Mouse (Mus musculus) midbrain, embryonic 16.5 days (tissue): ENCODE data around the gene Zfand3. TPM values are rescaled to one million over a fixed set of nuclear protein-coding genes. Genes with fewer than 3 reads are reported as not detected.

Source experiments
- ATAC-seq: fragments of 200-750 bp; cut with Nextera tagmentation; 2 replicates; pipeline ENCODE4 v1.8.0; 2017; ENCODE audit warnings: moderate TSS enrichment
- H3K27ac ChIP-seq: fragments of 300-500 bp; sonication (generic); 2 replicates; pipeline ENCODE4 v1.5.1; 2014; ENCODE audit warnings: mild to moderate bottlenecking, low read length, mixed read lengths
- H3K27me3 ChIP-seq: fragments of 300-500 bp; sonication (generic); 2 replicates; pipeline ENCODE4 v1.6.1; 2014; ENCODE audit warnings: low read depth, low read length, mixed read lengths; ENCODE audit not compliant: control insufficient read depth, insufficient read depth
- H3K36me3 ChIP-seq: fragments of 300-500 bp; sonication (generic); 2 replicates; pipeline ENCODE4 v1.6.1; 2014; ENCODE audit warnings: mild to moderate bottlenecking, low read length, moderate library complexity, mixed read lengths; ENCODE audit not compliant: control insufficient read depth, insufficient read depth
- H3K4me1 ChIP-seq: fragments of 300-500 bp; sonication (generic); 2 replicates; pipeline ENCODE4 v1.6.1; 2014; ENCODE audit warnings: mild to moderate bottlenecking, low read length, mixed read lengths; ENCODE audit not compliant: control insufficient read depth, insufficient read depth
- H3K4me2 ChIP-seq: fragments of 300-500 bp; sonication (generic); 2 replicates; pipeline ENCODE4 v1.6.1; 2014; ENCODE audit warnings: mild to moderate bottlenecking, low read length, mixed read lengths
- H3K4me3 ChIP-seq: fragments of 300-500 bp; sonication (generic); 2 replicates; pipeline ENCODE4 v1.5.1; 2014; ENCODE audit warnings: low read depth, mild to moderate bottlenecking, low read length, moderate library complexity, mixed read lengths
- H3K9ac ChIP-seq: fragments of 300-500 bp; sonication (generic); 2 replicates; pipeline ENCODE4 v1.6.1; 2014; ENCODE audit warnings: low read depth, low read length, mixed read lengths
- H3K9me3 ChIP-seq: fragments of 300-500 bp; sonication (generic); replicated peaks from 2 replicates; pipeline ENCODE4 v1.6.1; 2014; ENCODE audit warnings: mild to moderate bottlenecking, low read length, mixed read lengths; ENCODE audit not compliant: control insufficient read depth, poor library complexity, severe bottlenecking
- WGBS: fragments of 180-500 bp; shearing (Covaris S2); extraction: QIAGEN DNeasy Blood & Tissue Kit; methylation state at CpG from one replicate; pipeline ENCODE4 v1.1.7; 2014; 5-methylcytosine and 5-hydroxymethylcytosine counted together
- polyA plus RNA-seq: library from polyadenylated mRNA; unstranded; fragments of >200 nt; fragmentation: Nextera tagmentation; extraction: Ambion mirVana; gene quantifications from 2 replicates; pipeline ENCODE4 v1.2.1, GENCODE M21; 2015

Zfand3 gene
- polyA plus RNA-seq, 1 experiment from 2014 or later = 48.7 TPM

GRCm38 (mm10) chr17:30114761-30115160 is 110.2 kb downstream of the Zfand3 start:
- no peak overlapping the region for H3K4me2 ChIP-seq
- peaks cover 24% of the 10 kb centered on the region for H3K4me1 ChIP-seq
- H3K9me3 ChIP-seq = no peaks in the 10 kb centered on the region
- no peak overlapping the region for H3K27ac ChIP-seq
- no peak overlapping the region for H3K4me3 ChIP-seq
- 84% methylated on average over 3 of the region's 3 CpGs for WGBS
- no peak for ATAC-seq
- H3K27me3 ChIP-seq = no peaks in the 10 kb centered on the region
- no peaks in the 10 kb centered on the region for H3K36me3 ChIP-seq
- no peak overlapping the region for H3K9ac ChIP-seq

GRCm38 (mm10) chr17:30116226-30116625 is 111.7 kb downstream of the Zfand3 start:
- Histone ChIP-seq H3K27me3 (no peaks in the 10 kb centered on the region), H3K36me3 (no peaks in the 10 kb centered on the region), H3K27ac (no peak overlapping the region), H3K4me1 (peaks cover 13% of the 10 kb centered on the region), H3K4me2 (no peak overlapping the region), H3K4me3 (no peak overlapping the region), H3K9me3 (no peaks in the 10 kb centered on the region), H3K9ac (no peak overlapping the region)
- WGBS = 79% methylated on average over 5 of the region's 5 CpGs
- peak; percentile 54; the same call in 1 of the 2 replicates for ATAC-seq

- Histone ChIP-seq H3K4me1 (peaks cover 10% of the 10 kb centered on the region), H3K4me2 (no peak overlapping the region), H3K9ac (no peak overlapping the region), H3K36me3 (no peaks in the 10 kb centered on the region), H3K27ac (no peak overlapping the region), H3K27me3 (no peaks in the 10 kb centered on the region), H3K4me3 (no peak overlapping the region), H3K9me3 (no peaks in the 10 kb centered on the region)
- no peak for ATAC-seq
- WGBS = 66% methylated on average over 5 of the region's 5 CpGs
Observed at GRCm38 (mm10) chr17:30118036-30118435, 113.5 kb downstream of the Zfand3 start.

GRCm38 (mm10) chr17:30122278-30122677 is 117.7 kb downstream of the Zfand3 start:
- Histone ChIP-seq H3K4me2 (no peak overlapping the region), H3K4me1 (peaks cover 7% of the 10 kb centered on the region), H3K4me3 (no peak overlapping the region), H3K36me3 (no peaks in the 10 kb centered on the region), H3K27me3 (no peaks in the 10 kb centered on the region), H3K27ac (no peak overlapping the region), H3K9ac (no peak overlapping the region), H3K9me3 (no peaks in the 10 kb centered on the region)
- ATAC-seq = no peak
- 89% methylated on average over 3 of the region's 3 CpGs for whole genome bisulfite sequencing

GRCm38 (mm10) chr17:30128456-30128855 is 123.9 kb downstream of the Zfand3 start:
- H3K9me3 ChIP-seq = no peaks in the 10 kb centered on the region
- H3K36me3 ChIP-seq = no peaks in the 10 kb centered on the region
- no peak overlapping the region for H3K9ac ChIP-seq
- H3K27me3 ChIP-seq = no peaks in the 10 kb centered on the region
- no peak overlapping the region for H3K27ac ChIP-seq
- no peak for ATAC-seq
- H3K4me1 ChIP-seq = peaks cover 22% of the 10 kb centered on the region
- no peak overlapping the region for H3K4me2 ChIP-seq
- no peak overlapping the region for H3K4me3 ChIP-seq
- WGBS = 63% methylated on average over 6 of the region's 6 CpGs

GRCm38 (mm10) chr17:30129220-30129619 is 124.7 kb downstream of the Zfand3 start:
- 56% methylated on average over 7 of the region's 7 CpGs for WGBS
- no peaks in the 10 kb centered on the region for H3K27me3 ChIP-seq
- H3K36me3 ChIP-seq = no peaks in the 10 kb centered on the region
- no peak for ATAC-seq
- H3K9ac ChIP-seq = no peak overlapping the region
- H3K27ac ChIP-seq = no peak overlapping the region
- H3K9me3 ChIP-seq = no peaks in the 10 kb centered on the region
- no peak overlapping the region for H3K4me3 ChIP-seq
- H3K4me1 ChIP-seq = peaks cover 22% of the 10 kb centered on the region
- H3K4me2 ChIP-seq = no peak overlapping the region

- Histone ChIP-seq H3K36me3 (no peaks in the 10 kb centered on the region), H3K27me3 (no peaks in the 10 kb centered on the region), H3K9ac (no peak overlapping the region), H3K27ac (no peak overlapping the region), H3K4me3 (no peak overlapping the region), H3K9me3 (no peaks in the 10 kb centered on the region), H3K4me1 (peaks cover 22% of the 10 kb centered on the region), H3K4me2 (no peak overlapping the region)
- WGBS = 70% methylated on average over 4 of the region's 4 CpGs
- no peak for ATAC-seq
Observed at GRCm38 (mm10) chr17:30130326-30130725, 125.8 kb downstream of the Zfand3 start.

- no peaks in the 10 kb centered on the region for H3K9me3 ChIP-seq
- H3K36me3 ChIP-seq = no peaks in the 10 kb centered on the region
- no peak overlapping the region for H3K9ac ChIP-seq
- no peak for ATAC-seq
- H3K4me3 ChIP-seq = no peak overlapping the region
- H3K27me3 ChIP-seq = no peaks in the 10 kb centered on the region
- H3K27ac ChIP-seq = no peak overlapping the region
- no peak overlapping the region for H3K4me2 ChIP-seq
- peaks cover 19% of the 10 kb centered on the region for H3K4me1 ChIP-seq
- WGBS = 88% methylated on average over 12 of the region's 12 CpGs
Observed at GRCm38 (mm10) chr17:30133641-30134040, 129.1 kb downstream of the Zfand3 start.

- no peaks in the 10 kb centered on the region for H3K9me3 ChIP-seq
- WGBS = 78% methylated on average over 10 of the region's 10 CpGs
- H3K36me3 ChIP-seq = no peaks in the 10 kb centered on the region
- H3K9ac ChIP-seq = no peak overlapping the region
- H3K4me3 ChIP-seq = no peak overlapping the region
- ATAC-seq = no peak
- H3K4me2 ChIP-seq = no peak overlapping the region
- H3K4me1 ChIP-seq = peaks cover 15% of the 10 kb centered on the region
- H3K27me3 ChIP-seq = no peaks in the 10 kb centered on the region
- no peak overlapping the region for H3K27ac ChIP-seq
Observed at GRCm38 (mm10) chr17:30134955-30135735, 130.6 kb downstream of the Zfand3 start.
